Mouse (Mus musculus) MEL (cell line): ENCODE data around the gene Raph1. TPM values are rescaled to one million over a fixed set of nuclear protein-coding genes. Genes with fewer than 3 reads are reported as not detected.

Experiments
- DNase-seq: peaks from one replicate; pipeline ENCODE4 v3.0.0; 2011; ENCODE audit warnings: low read depth, low spot score
- H3K27ac ChIP-seq: 2 replicates; pipeline ENCODE4 v1.5.1; 2012; ENCODE audit warnings: low read depth, mild to moderate bottlenecking, control low read depth, low read length, moderate library complexity; ENCODE audit not compliant: control insufficient read depth
- H3K27me3 ChIP-seq, 2 experiments: fragments of 150-350 bp in 1 of 2; sonication (generic) in 1 of 2; 2 replicates each; pipeline ENCODE4 v1.6.1; 2012; ENCODE audit warnings: low read length in 2 of 2, mild to moderate bottlenecking in 2 of 2, improper control_type of control experiment in 1 of 2, moderate library complexity in 1 of 2; ENCODE audit not compliant: insufficient read depth in 2 of 2, control insufficient read depth in 1 of 2
- H3K36me3 ChIP-seq, 2 experiments: 2 replicates each; pipeline ENCODE4 v1.6.1; 2012 to 2014; ENCODE audit warnings: low read length in 2 of 2, improper control_type of control experiment in 1 of 2, inconsistent platforms in 1 of 2, mild to moderate bottlenecking in 1 of 2; ENCODE audit not compliant: insufficient read depth in 2 of 2, control insufficient read depth in 1 of 2
- H3K4me1 ChIP-seq, 2 experiments: fragments of 150-350 bp in 1 of 2; sonication (generic) in 1 of 2; 2 replicates each; pipeline ENCODE4 v1.6.1; 2012; ENCODE audit warnings: low read length in 2 of 2, improper control_type of control experiment in 1 of 2, mild to moderate bottlenecking in 1 of 2; ENCODE audit not compliant: insufficient read depth in 2 of 2, control insufficient read depth in 1 of 2
- H3K4me3 ChIP-seq, 2 experiments: fragments of 150-350 bp in 1 of 2; sonication (generic) in 1 of 2; 2 replicates each; pipeline ENCODE4 v1.5.1; 2012; ENCODE audit warnings: low read depth in 2 of 2, low read length in 2 of 2, mild to moderate bottlenecking in 2 of 2, moderate library complexity in 2 of 2, control low read depth in 1 of 2, improper control_type of control experiment in 1 of 2; ENCODE audit not compliant: control insufficient read depth in 1 of 2, insufficient read depth in 1 of 2
- H3K79me2 ChIP-seq: 2 replicates; pipeline ENCODE4 v1.6.1; 2012; ENCODE audit warnings: mild to moderate bottlenecking, low read length, moderate library complexity; ENCODE audit not compliant: control insufficient read depth, poor library complexity, insufficient read depth
- H3K9ac ChIP-seq: 2 replicates; pipeline ENCODE4 v1.6.1; 2012; ENCODE audit warnings: low read depth, mild to moderate bottlenecking, control low read depth, low read length, moderate library complexity; ENCODE audit not compliant: control insufficient read depth, poor library complexity, severe bottlenecking
- H3K9me3 ChIP-seq: fragments of 150-350 bp; sonication (generic); replicated peaks from 2 replicates; pipeline ENCODE4 v1.6.1; 2012; ENCODE audit warnings: mild to moderate bottlenecking, low read length, improper control_type of control experiment, moderate library complexity; ENCODE audit not compliant: insufficient read depth
- BHLHE40 ChIP-seq: IDR thresholded peaks from 2 replicates; pipeline ENCODE4 v1.6.1; 2012; ENCODE audit warnings: low read depth, mild to moderate bottlenecking, inconsistent platforms, low read length, improper control_type of control experiment, borderline replicate concordance
- CHD1 ChIP-seq: IDR thresholded peaks from 2 replicates; pipeline ENCODE4 v1.6.1; 2012; ENCODE audit warnings: low read depth, mild to moderate bottlenecking, inconsistent platforms, low read length, improper control_type of control experiment
- CHD2 ChIP-seq: IDR thresholded peaks from 2 replicates; pipeline ENCODE4 v1.6.1; 2011; ENCODE audit warnings: low read length, improper control_type of control experiment
- CTCF ChIP-seq, 3 experiments: IDR thresholded peaks in 2 of 3; conservative IDR thresholded peaks in 1 of 3; 2 replicates each; pipeline ENCODE4 v1.5.1; 2011 to 2012; ENCODE audit warnings: low read length in 3 of 3, low read depth in 2 of 3, mild to moderate bottlenecking in 2 of 3, improper control_type of control experiment in 1 of 3, inconsistent platforms in 1 of 3, mixed read lengths in 1 of 3, moderate library complexity in 1 of 3; ENCODE audit not compliant: control insufficient read depth in 1 of 3, insufficient read depth in 1 of 3, poor library complexity in 1 of 3, severe bottlenecking in 1 of 3
- ELF1 ChIP-seq: IDR thresholded peaks from 2 replicates; pipeline ENCODE4 v1.6.1; 2014; ENCODE audit warnings: low read depth, mild to moderate bottlenecking, inconsistent platforms, low read length, improper control_type of control experiment, moderate library complexity
- EP300 ChIP-seq, 2 experiments: IDR thresholded peaks; 2 replicates each; pipeline ENCODE4 v1.6.1; 2011; ENCODE audit warnings: improper control_type of control experiment in 2 of 2, low read length in 2 of 2, low read depth in 1 of 2, mild to moderate bottlenecking in 1 of 2
- ETS1 ChIP-seq: IDR thresholded peaks from 2 replicates; pipeline ENCODE4 v1.6.1; 2012; ENCODE audit warnings: low read depth, mild to moderate bottlenecking, inconsistent platforms, low read length, improper control_type of control experiment, moderate library complexity
- GATA1 ChIP-seq: IDR thresholded peaks from 2 replicates; pipeline ENCODE4 v1.6.1; 2011; ENCODE audit warnings: low read depth, low read length, improper control_type of control experiment
- KAT2A ChIP-seq: conservative IDR thresholded peaks from 2 replicates; pipeline ENCODE4 v1.6.1; 2012; ENCODE audit warnings: low read depth, low read length, improper control_type of control experiment, inconsistent platforms
- MAFK ChIP-seq: IDR thresholded peaks from 2 replicates; pipeline ENCODE4 v1.6.1; 2011; ENCODE audit warnings: low read depth, mild to moderate bottlenecking, low read length, improper control_type of control experiment, borderline replicate concordance
- MAX ChIP-seq: IDR thresholded peaks from 2 replicates; pipeline ENCODE4 v1.6.1; 2011; ENCODE audit warnings: low read length, improper control_type of control experiment
- MXI1 ChIP-seq: IDR thresholded peaks from 2 replicates; pipeline ENCODE4 v1.6.1; 2011; ENCODE audit warnings: mild to moderate bottlenecking, low read depth, low read length, improper control_type of control experiment
- POLR2A ChIP-seq, 2 experiments: IDR thresholded peaks; 2 replicates each; pipeline ENCODE4 v1.6.1; 2011 to 2012; ENCODE audit warnings: low read length in 2 of 2, mild to moderate bottlenecking in 2 of 2, control low read depth in 1 of 2, improper control_type of control experiment in 1 of 2, low read depth in 1 of 2, moderate library complexity in 1 of 2; ENCODE audit not compliant: control insufficient read depth in 1 of 2, insufficient read depth in 1 of 2, poor library complexity in 1 of 2
- POLR2AphosphoS2 ChIP-seq: IDR thresholded peaks from 2 replicates; pipeline ENCODE4 v1.6.1; 2011; ENCODE audit warnings: low read length, improper control_type of control experiment
- POLR2AphosphoS5 ChIP-seq: IDR thresholded peaks from 2 replicates; pipeline ENCODE4 v1.6.1; 2012; ENCODE audit warnings: low read depth, borderline replicate concordance, mild to moderate bottlenecking, inconsistent platforms, low read length, moderate library complexity, mixed read lengths
- RAD21 ChIP-seq: IDR thresholded peaks from 2 replicates; pipeline ENCODE4 v1.6.1; 2011; ENCODE audit warnings: mild to moderate bottlenecking, low read depth, low read length, improper control_type of control experiment
- SMC3 ChIP-seq: IDR thresholded peaks from 2 replicates; pipeline ENCODE4 v1.6.1; 2011; ENCODE audit warnings: low read depth, low read length, improper control_type of control experiment
- TAL1 ChIP-seq: IDR thresholded peaks from 2 replicates; pipeline ENCODE4 v1.6.1; 2012; ENCODE audit warnings: mild to moderate bottlenecking, inconsistent platforms, low read length, moderate library complexity, mixed read lengths
- ZC3H11A ChIP-seq: IDR thresholded peaks from 2 replicates; pipeline ENCODE4 v1.6.1; 2012; ENCODE audit warnings: low read depth, mild to moderate bottlenecking, inconsistent platforms, low read length, improper control_type of control experiment
- ZKSCAN1 ChIP-seq: IDR thresholded peaks from 2 replicates; pipeline ENCODE4 v1.6.1; 2012; ENCODE audit warnings: low read depth, mild to moderate bottlenecking, inconsistent platforms, low read length, improper control_type of control experiment, moderate library complexity
- ZNF384 ChIP-seq: IDR thresholded peaks from 2 replicates; pipeline ENCODE4 v1.6.1; 2012; ENCODE audit warnings: low read depth, mild to moderate bottlenecking, inconsistent platforms, low read length, improper control_type of control experiment
- polyA plus RNA-seq, 2 experiments: library from polyadenylated mRNA; stranded (reverse) in 1 of 2; unstranded in 1 of 2; fragments of >175 nt in 1 of 2; fragments of >200 nt in 1 of 2; gene quantifications; 2 replicates each; pipeline versions ENCODE4 v1.2.1 to v1.2.4; 2012; ENCODE audit warnings: low replicate concordance in 2 of 2, low read depth in 1 of 2; ENCODE audit not compliant: insufficient read length in 2 of 2, insufficient read depth in 1 of 2, missing spikeins in 1 of 2
- total RNA-seq: library from RNA; depleted of rRNA; stranded (reverse); fragments of 300-350 nt; gene quantifications from 2 replicates; pipeline ENCODE4 v1.2.3, GENCODE M21; 2012

Gene Raph1
- total and polyA plus RNA-seq, 3 experiments, result 0.42 to 0.67 TPM; not detected in 1

DNA sequence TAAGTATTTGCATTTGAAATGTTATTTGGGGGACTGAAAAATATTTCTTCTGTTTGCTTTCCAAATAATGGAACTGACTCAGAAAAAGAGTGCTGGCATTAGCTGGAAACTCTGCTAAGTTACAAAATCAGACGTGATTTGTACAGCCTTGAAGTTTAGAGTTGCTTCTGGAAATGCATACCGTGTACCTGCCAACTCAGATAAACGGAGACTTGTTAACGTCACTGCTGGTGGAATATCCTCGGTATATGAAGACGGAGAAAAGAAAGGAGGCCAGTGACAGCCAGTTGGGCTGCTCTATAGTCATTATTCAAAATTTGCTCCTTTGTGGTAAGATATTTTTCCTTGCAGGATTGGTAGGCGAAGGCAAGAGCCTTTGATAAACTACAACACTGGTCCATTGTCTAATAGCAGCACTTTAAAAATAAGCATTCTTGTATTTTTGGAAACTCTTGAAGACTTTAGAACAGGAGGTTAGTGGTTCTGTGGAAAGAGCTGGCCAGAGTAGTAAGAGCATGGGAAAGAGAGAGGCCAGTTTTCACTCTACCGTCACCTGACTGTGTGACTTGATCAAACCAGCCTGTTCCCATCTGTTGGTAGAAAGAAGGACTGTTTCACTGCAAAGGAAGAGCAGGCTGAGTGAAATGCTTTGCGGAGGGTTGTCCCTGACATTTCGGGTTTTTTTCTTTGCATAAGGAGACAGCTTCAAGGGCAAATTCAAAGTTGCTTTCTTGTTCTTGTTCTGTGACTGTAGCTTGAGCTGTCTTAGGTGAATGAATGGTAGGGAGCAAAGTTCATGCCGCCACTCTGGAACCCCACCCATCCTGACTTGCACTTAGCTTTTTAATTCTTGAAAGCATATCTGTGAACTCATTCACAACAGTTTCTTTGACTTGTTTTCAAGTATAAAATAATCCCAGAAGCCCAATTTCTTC is 29.7 kb upstream of the Raph1 start:
- no peak for DNase-seq
- Histone ChIP-seq H3K4me3 (no peak overlapping the region), H3K36me3 (no peaks in the 10 kb centered on the region), H3K9me3 (no peaks in the 10 kb centered on the region), H3K27ac (no peak overlapping the region), H3K9ac (no peak overlapping the region), H3K79me2 (no peaks in the 10 kb centered on the region), H3K27me3 (no peaks in the 10 kb centered on the region; a peak in 2 of 4 replicates), H3K4me1 (no peaks in the 10 kb centered on the region)
- TF ChIP-seq MAX, result no peak
- no peak for TF ChIP-seq TAL1
- TF ChIP-seq RAD21, result no peak
- TF ChIP-seq CHD1, result no peak
- TF ChIP-seq ZNF384, result no peak
- no peak for TF ChIP-seq ZKSCAN1
- no peak for TF ChIP-seq CTCF (IDR thresholded peaks at IDR 0.05 in 2 of 3, conservative IDR thresholded peaks at IDR 0.05 in 1 of 3; ENCODE audit: control insufficient read depth in 1 of 3, insufficient read depth in 1 of 3, low read depth in 2 of 3, low read length in 3 of 3, poor library complexity in 1 of 3, severe bottlenecking in 1 of 3)
- TF ChIP-seq BHLHE40, result no peak
- no peak for TF ChIP-seq ZC3H11A
- TF ChIP-seq POLR2AphosphoS5, result no peak
- TF ChIP-seq KAT2A, result no peak
- no peak for TF ChIP-seq GATA1
- TF ChIP-seq CHD2, result no peak
- TF ChIP-seq ELF1, result no peak
- TF ChIP-seq POLR2A (IDR thresholded peaks at IDR 0.05; ENCODE audit: control insufficient read depth in 1 of 2, insufficient read depth in 1 of 2, low read depth in 1 of 2, low read length in 2 of 2, poor library complexity in 1 of 2), result no peak
- TF ChIP-seq SMC3, result no peak

DNA sequence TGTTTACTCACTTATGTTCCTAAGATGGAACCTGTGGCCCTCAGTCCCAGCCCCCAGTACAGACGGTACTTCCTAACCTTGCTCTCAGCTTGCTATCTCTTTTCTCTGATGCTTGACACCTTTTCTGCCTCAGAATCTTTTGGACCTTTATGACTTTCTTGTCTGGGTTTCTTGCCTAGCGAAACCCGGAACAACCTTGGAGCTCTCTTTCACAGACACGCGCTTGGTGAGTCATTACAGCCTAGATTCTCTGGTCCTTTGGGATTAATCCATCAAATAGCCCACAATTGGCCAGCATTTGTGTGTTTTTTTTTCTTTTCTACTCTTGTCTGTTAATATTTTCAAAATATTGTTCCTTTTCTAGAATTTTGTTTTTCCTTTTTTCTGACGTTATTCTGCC is 26.2 kb upstream of the Raph1 start:
- TF ChIP-seq ETS1 (no peak), EP300 (IDR thresholded peaks at IDR 0.05; ENCODE audit: low read depth in 1 of 2, low read length in 2 of 2) (no peak), POLR2AphosphoS2 (no peak), POLR2A (IDR thresholded peaks at IDR 0.05; ENCODE audit: control insufficient read depth in 1 of 2, insufficient read depth in 1 of 2, low read depth in 1 of 2, low read length in 2 of 2, poor library complexity in 1 of 2) (no peak), MXI1 (no peak), KAT2A (no peak), MAFK (no peak)
- no peaks in the 10 kb centered on the region for H3K36me3 ChIP-seq
- no peak overlapping the region for H3K9ac ChIP-seq
- DNase-seq, result no peak
- no peaks in the 10 kb centered on the region for H3K4me1 ChIP-seq
- H3K4me3 ChIP-seq, result no peak overlapping the region
- H3K9me3 ChIP-seq, result no peaks in the 10 kb centered on the region
- no peak overlapping the region for H3K27ac ChIP-seq
- H3K79me2 ChIP-seq, result no peaks in the 10 kb centered on the region
- H3K27me3 ChIP-seq, result no peaks in the 10 kb centered on the region; a peak in 2 of 4 replicates
